Mouse (Mus musculus) embryonic fibroblast, embryonic 13.5 days (primary cell): ENCODE measurements around the gene Pafah1b2.

ENCODE experiments used
- CTCF ChIP-seq: IDR thresholded peaks from 2 replicates; pipeline ENCODE4 v1.5.1; 2011; ENCODE audit warnings: mild to moderate bottlenecking, control low read depth, low read length, moderate library complexity, borderline replicate concordance; ENCODE audit not compliant: insufficient read depth
- POLR2A ChIP-seq: IDR thresholded peaks from 2 replicates; pipeline ENCODE4 v1.6.1; 2011; ENCODE audit warnings: low read depth, mild to moderate bottlenecking, control low read depth, low read length, moderate library complexity

DNA sequence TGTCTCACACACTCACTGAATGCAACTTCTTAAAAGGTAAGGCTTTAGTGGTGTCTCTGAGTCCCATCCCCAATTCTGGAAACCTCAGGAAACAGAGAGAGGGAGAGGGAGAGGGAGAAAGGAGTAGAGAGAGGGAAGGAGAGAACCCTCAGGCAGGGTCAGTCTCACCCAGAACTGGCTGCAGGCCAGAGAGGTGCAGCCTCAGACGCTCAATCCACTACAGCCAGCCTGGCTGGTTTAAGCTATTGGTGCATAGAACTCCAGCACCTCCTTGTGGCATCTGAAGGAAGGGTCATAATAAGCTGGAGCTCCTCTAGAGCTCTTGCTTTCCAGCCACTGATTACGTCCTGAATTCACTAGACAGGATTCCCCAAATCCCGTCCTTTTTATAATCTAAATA is 75.6 kb downstream of the Pafah1b2 start:
- TF ChIP-seq POLR2A (peak; percentile 29; the same call in 1 of the 2 replicates), CTCF (peak; percentile 20; the same call in 1 of the 2 replicates)
